Mouse (Mus musculus) ES-Bruce4 (cell line): ENCODE results near the gene Rasgrf2.

Experiments used
- CTCF ChIP-seq: IDR thresholded peaks from one replicate; pipeline ENCODE4 v1.8.1; 2011; ENCODE audit warnings: low read depth, low read length
- EP300 ChIP-seq: IDR thresholded peaks from 2 replicates; pipeline ENCODE4 v1.6.1; 2011; ENCODE audit warnings: low read depth, low read length; ENCODE audit not compliant: insufficient read depth
- POLR2A ChIP-seq: IDR thresholded peaks from one replicate; pipeline ENCODE4 v1.8.1; 2011; ENCODE audit warnings: low read length; ENCODE audit not compliant: insufficient read depth

DNA sequence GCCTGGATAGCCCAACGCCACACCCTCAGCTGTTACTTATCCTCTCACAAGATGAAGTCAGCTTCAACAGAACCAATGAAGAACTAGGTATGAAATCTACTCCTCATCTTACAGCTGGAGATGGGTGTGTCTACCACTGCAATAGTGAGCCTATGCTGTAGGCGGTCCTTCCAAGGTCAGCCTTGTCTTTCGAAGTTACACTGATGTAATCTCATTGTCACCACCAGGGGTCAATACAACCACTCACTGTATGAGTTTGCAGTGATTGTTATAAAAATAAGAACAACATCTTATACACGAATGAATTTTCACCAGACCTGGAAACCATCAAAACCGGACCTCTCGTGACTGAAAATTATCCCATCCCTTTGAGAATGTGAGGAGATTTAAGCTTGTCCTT, 238.3 kb downstream of the Rasgrf2 start:
- TF ChIP-seq CTCF (no peak), EP300 (no peak), POLR2A (no peak)
